Mouse (Mus musculus): ENCODE data around the gene Tsn.

GRCm38 (mm10) chr1:118311622-118312326 lies at the start of gene Tsn:
- TF ChIP-seq CTCF (IDR thresholded peaks at IDR 0.05) = no peak
- 0 out of 2 replicates have a peak, but pooled peaks have one; percentile 43 for TF ChIP-seq EP300 (IDR thresholded peaks at IDR 0.05)

All from lung, postnatal 0 days (tissue).